17 mouse cellular contexts compared by ENCODE assay signal in the genomic region with DNA sequence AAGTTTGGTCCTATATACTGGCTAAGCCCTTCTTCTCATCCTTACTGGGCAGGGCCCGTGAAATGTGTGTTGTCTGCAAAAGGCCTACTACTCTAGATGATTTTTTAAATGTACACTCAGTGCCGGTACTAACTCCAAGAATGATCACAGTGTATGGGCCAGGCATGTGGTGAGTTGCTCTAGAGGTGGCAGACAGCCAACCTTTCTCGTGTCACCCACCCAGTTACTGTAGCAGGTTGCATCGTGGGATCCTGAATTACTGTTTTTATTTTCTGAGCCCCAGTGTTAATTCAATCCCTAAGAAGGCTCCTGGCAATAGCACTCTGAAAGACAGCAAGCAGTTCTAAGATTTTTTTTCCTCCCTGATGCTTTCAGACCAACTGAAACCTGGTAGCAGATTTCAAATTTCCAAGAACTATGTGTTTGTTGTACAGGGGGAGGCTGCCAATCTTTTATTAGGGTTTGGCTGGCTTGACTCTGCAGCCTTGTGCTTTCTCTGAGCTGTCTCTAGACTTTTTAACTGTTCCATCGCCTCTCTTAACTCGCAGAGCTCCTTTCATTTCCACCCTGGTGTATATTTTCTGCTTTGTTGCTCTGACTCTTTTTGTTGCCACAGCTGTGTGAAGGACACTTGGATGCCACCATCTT. TPM values are rescaled to one million over a fixed set of nuclear protein-coding genes. Genes with fewer than 3 reads are reported as not detected.
DNase-seq lines count a peak whose midpoint lies in the region; ATAC-seq and TF ChIP-seq lines count a peak whose summit lies in the region.
"Had no signal": no experiment of that assay in that cellular context is flagged by ENCODE, and none has a peak within 500 bp of the region (broad histone marks: within the 10 kb centered on the region; RNA-seq: fewer than 3 reads in every experiment).

No protein-coding gene starts in this region.

- no peaks in the 10 kb centered on the region for H3K4me1 ChIP-seq in kidney, postnatal 0 days (replicated peaks; ENCODE audit: insufficient read depth, low read length)
- H3K4me1 ChIP-seq: heart, embryonic 15.5 days; kidney, embryonic 15.5 days; midbrain, embryonic 12.5 days; stomach, embryonic 15.5 days had no signal

- H3K4me2 ChIP-seq in kidney, postnatal 0 days (ENCODE audit: low read length): no peak overlapping the region
- H3K4me2 ChIP-seq: heart, embryonic 15.5 days; kidney, embryonic 15.5 days; midbrain, embryonic 12.5 days; stomach, embryonic 15.5 days had no signal

- 54% methylated on average over 6 of the region's 6 CpGs for WGBS in kidney, postnatal 0 days

- no peak for ATAC-seq in cerebellum, adult (ENCODE audit: insufficient number of reproducible peaks, low FRiP score, low TSS enrichment)
- ATAC-seq in kidney, postnatal 0 days (replicated peaks; ENCODE audit: low FRiP score, low read depth): no peak
- ATAC-seq: hindbrain, embryonic 16.5 days; liver, postnatal 0 days had no signal

- H3K9me3 ChIP-seq in kidney, postnatal 0 days (replicated peaks; ENCODE audit: low read length): no peaks in the 10 kb centered on the region
- H3K9me3 ChIP-seq: heart, embryonic 15.5 days; kidney, embryonic 15.5 days; midbrain, embryonic 12.5 days; stomach, embryonic 15.5 days had no signal

- DNase-seq in cerebellum, postnatal 10 days: peak; percentile 33 to 41
- DNase-seq in kidney, postnatal 0 days (ENCODE audit: low spot score): peak; percentile 34
- no peak for DNase-seq in kidney, postnatal 10 days
- DNase-seq in right cerebral cortex, adult 2 months (ENCODE audit: low spot score in 2 of 2): peak; percentile 2 to 4
- DNase-seq in right cerebral cortex, postnatal 25 days: no peak
- DNase-seq in telencephalon, adult 2 months (ENCODE audit: low read depth, low spot score): peak; percentile 5
- no peak for DNase-seq in gastrocnemius, postnatal 10 days
- DNase-seq: cerebellum, adult 9-11 months; gastrocnemius, postnatal 14 days; liver, postnatal 0 days; retina, postnatal 1 day had no signal

- H3K4me3 ChIP-seq in kidney, postnatal 0 days (replicated peaks; ENCODE audit: low read depth, low read length): no peak overlapping the region
- H3K4me3 ChIP-seq: heart, embryonic 15.5 days; kidney, embryonic 15.5 days; midbrain, embryonic 12.5 days; stomach, embryonic 15.5 days had no signal

- no peaks in the 10 kb centered on the region for H3K27me3 ChIP-seq in kidney, postnatal 0 days (ENCODE audit: insufficient read depth, low read length)
- H3K27me3 ChIP-seq: heart, embryonic 15.5 days; stomach, embryonic 15.5 days had no signal

- H3K27ac ChIP-seq in kidney, postnatal 0 days: no peak overlapping the region
- H3K27ac ChIP-seq: heart, embryonic 15.5 days; kidney, embryonic 15.5 days; midbrain, embryonic 12.5 days; stomach, embryonic 15.5 days had no signal

- no peak overlapping the region for H3K9ac ChIP-seq in kidney, postnatal 0 days (ENCODE audit: low read depth, low read length)
- H3K9ac ChIP-seq: heart, embryonic 15.5 days; kidney, embryonic 15.5 days; liver, postnatal 0 days; midbrain, embryonic 12.5 days; stomach, embryonic 15.5 days had no signal

- no peak for TF ChIP-seq CTCF in kidney, postnatal 0 days (IDR thresholded peaks at IDR 0.05; ENCODE audit: low read depth)

- H3K36me3 ChIP-seq in kidney, postnatal 0 days (ENCODE audit: insufficient read depth, low read length): no peaks in the 10 kb centered on the region
- H3K36me3 ChIP-seq: heart, embryonic 15.5 days; kidney, embryonic 15.5 days; midbrain, embryonic 12.5 days; stomach, embryonic 15.5 days had no signal

RNA-seq across cellular contexts. Expression of a gene that starts 31.0 kb away (rescaled TPM):
- polyA plus RNA-seq in kidney, postnatal 0 days (2015; fragmentation: Nextera tagmentation; extraction: Ambion mirVana): 33.0 and 36.3 TPM in 2 replicates
- 10 to 100 TPM in 1 of 2 experiments, 1 to 10 TPM in 1; 9.8 to 11.7 TPM for total RNA-seq in gastrocnemius, postnatal 10 days (2021)

Comparison
In these comparisons a context has a peak if more than half of its experiments do, and no peak if none do; other contexts are left out.
1. DNase-seq: peak in cerebellum, postnatal 10 days (2 of 2), kidney, postnatal 0 days (single experiment), right cerebral cortex, adult 2 months (2 of 2) and telencephalon, adult 2 months (single experiment); none in kidney, postnatal 10 days (single experiment), right cerebral cortex, postnatal 25 days (single experiment) and gastrocnemius, postnatal 10 days (single experiment).